Mouse (Mus musculus) kidney, adult 11 months (tissue): Measurements from ENCODE around the gene Npw.

Experiments
- DNase-seq: peaks from one replicate; pipeline ENCODE4 v3.0.0; 2022

Npw gene

DNA sequence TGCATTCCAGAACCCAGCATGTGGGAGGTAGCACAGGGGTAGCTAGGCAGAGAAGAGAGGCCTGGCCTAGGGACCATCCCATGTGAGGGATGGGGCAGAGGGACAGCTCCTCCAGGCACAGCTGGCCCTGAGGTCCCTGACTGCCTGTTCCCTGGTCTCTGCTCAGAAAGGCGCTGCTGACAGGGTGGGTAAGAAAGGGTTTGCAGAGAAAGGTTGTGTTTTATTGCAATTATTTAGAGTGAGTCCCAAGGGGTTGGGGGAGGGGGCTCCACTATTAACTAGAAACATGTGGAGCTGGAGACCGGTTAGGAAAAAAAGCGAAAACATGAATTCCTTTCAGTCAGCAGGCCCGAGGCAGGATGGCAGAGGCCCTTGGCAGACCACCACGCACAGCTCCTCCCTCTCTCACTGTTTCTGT lies 18.7 kb downstream of the Npw start:
- DNase-seq, result no peak

DNA sequence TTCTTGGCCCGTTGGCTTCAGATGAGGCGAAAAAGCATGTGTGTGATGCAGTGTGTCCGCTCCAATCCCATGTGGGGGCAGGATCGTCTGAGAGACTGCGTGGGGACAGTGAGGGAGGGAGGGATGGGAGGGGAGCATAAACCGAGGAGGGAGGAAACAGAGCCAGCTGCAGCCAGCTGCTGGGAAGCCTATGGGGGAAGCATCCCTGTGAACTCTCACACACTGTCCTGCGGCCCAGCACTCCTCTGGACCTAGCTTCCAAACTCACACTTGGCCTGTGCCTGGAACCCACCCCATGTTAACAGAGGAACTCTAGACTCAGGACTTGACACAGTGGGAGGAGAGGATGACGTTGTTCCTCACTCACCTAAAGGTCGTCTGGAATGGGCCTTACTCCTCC lies 19.4 kb downstream of the Npw start:
- peak; percentile 66 for DNase-seq

DNA sequence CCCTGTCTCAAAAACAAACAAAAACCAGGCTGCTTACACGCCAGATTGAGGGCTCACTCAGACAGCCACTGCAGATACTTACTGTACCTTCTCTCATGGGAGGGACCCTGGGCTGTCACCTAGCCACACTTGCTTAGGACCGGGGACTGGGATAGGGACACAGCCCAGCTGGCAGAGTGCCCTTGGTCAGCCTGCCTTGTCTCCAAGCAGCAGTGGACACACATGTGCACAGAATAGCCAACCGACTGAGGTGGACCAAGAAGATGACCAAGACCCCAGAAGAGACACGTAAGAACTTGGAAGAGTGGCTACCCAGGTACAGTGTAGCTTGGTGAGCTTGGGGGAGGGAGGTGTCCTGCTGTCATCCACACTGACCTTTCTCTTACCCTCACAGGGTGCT lies 20.0 kb downstream of the Npw start:
- no peak for DNase-seq

DNA sequence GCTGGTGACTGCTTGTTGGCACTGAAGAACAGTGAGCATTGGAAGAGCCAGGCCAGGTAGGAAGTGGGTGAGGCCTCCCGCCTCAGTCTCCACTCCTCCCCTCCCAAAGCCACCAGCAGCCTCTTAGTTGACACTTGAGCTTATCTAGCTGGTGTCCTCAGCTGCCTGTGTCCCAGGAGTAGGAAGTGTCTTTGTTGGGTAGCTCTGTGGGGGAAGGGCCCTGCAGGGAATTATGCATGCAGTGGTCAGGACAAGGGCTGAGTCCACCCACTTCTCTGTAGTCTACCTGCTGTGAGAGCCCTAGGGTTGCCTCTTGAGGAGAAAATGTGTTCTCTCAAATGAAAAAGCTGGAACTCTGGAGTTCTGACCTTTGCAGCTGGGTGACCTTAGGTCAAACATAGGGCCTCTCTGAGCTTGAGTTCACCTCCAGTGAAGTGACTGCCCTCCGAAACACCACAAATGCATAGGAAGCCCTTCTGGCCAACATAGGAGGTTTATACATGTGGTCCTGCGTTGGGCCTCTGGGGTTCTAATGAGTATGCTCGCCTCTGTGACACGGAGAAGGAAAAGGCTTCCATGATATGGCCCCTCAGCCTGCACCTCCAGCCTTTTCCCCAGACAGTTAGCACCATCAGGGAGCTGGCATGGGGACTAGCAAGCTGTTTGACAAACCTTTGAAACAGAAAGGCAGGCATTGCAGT lies 21.3 kb downstream of the Npw start:
- DNase-seq, result no peak

DNA sequence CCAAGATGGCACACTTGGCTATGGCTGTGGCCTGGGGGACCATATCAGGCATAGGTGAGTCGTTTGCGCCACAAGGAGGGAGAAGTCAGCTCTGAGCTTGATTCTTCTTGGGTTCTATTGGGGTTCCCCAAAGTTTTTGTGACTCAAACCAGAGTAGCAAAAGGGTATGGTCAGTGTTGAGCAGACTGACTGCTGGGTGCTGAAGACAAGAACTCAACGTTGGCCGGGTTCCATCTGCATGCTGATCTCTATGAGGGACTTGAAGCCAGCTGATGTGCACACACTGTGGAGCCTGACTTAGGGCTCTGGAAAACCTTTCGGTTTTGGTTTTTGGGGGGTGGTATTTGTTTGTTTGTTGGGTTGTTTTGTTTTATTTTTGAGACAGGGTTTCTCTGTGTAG lies 22.6 kb downstream of the Npw start:
- no peak for DNase-seq

DNA sequence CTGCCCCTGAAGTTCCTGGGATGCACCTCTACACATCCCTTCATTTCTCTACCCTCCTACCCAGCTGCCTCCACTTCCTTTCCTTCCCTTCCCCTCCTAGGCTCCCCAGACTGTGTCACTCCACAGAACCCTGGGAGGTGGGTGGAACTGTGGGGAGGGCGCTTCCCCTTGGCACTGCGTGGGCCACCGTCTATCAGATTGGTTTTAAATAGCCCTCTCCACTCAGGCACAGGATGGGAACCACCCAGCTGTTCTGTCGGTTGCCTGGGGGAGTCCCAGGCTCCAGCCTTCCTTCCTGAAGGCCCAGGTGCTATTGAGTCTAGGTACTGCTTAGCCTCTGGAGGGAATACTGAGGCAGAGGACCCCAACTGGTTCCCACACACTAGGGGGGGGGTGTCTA lies 23.2 kb downstream of the Npw start:
- DNase-seq, result peak; percentile 56

DNA sequence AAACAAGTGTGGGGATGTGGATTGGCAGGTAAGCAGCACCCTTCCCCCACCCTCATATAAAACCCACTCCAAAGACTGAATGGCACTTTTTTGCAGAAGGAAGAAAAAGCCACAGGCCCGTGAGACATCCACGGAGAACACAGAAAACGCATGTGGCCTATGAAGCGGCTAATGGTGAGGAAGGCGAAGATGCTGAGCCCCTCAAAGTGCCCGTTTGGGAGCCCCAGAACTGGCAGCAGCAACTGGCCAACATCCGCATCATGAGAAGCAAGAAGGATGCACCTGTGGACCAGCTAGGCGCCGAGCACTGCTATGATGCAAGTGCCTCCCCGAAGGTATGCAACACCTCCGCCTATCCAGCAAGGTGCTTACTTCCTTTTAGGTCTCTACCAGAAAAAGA lies 24.4 kb downstream of the Npw start:
- DNase-seq, result no peak

DNA sequence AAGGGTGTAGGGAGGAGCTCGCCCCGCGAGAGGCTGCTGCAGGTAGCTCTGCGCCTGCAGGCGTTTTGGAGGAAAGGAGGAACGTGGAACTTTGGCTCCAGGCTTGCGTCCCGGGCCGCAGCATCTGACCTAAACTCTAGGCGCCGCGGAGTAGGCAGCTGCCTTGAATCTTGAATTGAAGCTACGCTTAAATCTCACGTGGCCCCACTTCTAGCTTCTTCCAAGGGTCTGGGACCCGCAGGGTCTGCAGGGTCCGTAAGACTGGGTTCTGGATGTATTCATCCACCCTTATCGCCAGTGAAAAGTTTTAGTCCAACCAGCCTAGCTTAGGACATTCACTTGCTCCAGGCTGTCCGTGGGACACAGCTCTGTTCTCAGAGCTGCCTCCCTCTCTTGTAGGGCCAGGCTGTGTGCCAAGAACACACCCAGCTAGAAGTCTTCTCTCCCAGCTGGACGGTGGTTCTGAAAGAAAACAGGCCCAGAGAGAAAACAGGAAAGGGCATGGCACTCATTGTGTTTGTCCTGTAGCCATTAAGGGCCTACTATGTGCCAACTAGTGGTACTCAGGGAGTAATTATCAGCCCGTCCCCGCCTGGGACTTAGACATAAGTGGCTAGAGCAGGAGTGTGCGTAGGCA lies 25.3 kb downstream of the Npw start:
- DNase-seq, result peak; percentile 63

DNA sequence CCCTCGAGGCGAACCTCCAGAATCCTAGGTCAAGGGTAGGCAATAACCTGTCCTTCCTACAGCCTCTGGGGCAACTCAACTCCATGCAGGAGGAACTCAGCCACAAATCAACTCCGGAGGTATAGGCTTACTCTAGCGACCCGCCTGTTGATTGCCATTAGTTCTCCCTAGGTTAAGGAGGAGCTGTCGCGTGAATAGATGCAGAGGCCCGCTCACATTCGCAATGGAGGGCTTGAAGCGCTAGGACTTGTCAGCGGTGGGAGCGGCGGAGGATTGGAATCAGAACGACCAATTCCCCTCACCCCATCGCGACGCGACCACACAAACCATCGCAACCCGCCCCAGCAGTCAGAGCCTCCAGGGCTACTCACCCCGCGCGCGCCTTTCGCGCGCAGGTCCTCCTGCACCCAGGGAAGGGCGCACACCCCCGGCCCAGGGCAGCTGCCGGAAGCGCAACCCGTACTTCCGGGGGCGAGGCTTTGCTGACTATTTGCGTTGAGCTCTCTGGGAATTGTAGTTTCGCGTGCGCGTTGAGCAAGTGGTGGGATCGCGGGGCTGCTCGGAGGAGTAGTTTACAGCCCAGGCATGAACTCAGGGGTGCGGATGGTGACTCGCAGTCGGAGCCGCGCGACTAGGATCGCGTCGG lies 26.0 kb downstream of the Npw start, which contains the start of the genes Tsc2 and Nthl1:
Tsc2 (minus strand) TSS at position 464 of the 646 bp plus-strand sequence.
Nthl1 (plus strand) TSS at position 514 of the 646 bp plus-strand sequence.
- peak; percentile 80 for DNase-seq

DNA sequence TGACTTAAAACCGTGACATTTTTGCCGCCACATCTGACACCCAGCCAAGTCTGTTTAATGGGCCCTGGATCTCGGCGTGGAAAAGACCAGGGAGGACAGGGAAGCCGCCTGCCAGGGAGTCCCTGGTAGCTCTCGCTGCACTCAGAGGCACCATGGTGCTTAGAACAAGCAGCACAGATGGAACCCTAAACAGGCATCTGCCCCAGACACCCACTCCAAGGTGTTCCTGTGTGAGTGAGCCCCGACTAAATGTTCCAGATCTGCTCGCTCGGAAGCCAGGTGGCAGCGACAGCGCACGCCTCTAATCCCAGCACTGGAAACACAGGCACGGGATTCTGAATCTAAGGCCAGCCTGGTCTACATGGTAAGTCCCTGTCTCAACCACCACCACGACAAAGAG lies 28.2 kb downstream of the Npw start:
- DNase-seq, result no peak

DNA sequence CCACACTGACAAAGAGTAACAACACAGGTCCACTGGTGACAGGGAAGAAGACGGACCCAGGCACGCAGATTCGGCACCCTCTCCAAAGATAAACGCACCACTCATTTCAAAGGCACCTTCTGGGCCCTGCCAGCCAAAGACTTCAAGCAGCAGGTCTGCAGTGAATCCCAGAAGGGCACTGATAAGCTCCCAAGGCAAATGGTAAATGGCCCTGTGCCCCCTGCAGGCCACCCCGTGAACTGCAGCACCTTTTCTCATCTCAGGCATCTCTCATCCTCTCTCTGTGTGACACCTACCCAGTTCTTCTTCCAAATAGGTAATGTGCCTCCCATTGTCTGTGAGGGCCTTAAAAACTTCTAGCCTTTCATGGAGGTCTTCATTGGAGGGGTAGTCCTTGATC lies 29.6 kb downstream of the Npw start:
- DNase-seq, result peak; percentile 54

DNA sequence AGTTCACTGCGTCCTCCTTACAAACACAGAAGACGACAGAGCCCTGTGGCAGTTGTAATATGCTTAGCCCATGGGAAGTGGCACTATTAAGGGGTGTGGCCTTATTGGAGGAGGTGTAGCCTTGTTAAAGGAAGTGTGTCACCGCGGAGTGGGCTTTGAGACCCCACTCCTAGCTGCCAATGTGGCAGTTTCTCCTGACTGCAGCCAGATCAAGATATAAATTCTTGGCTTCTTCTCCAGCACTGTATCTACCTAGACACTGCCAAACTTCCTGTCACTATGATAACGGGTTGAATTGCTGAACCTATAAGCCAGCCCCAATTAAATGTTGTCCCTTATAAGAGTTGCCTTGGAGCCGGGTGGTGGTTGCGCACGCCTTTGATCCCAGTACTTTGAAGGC lies 32.8 kb downstream of the Npw start:
- DNase-seq, result no peak

DNA sequence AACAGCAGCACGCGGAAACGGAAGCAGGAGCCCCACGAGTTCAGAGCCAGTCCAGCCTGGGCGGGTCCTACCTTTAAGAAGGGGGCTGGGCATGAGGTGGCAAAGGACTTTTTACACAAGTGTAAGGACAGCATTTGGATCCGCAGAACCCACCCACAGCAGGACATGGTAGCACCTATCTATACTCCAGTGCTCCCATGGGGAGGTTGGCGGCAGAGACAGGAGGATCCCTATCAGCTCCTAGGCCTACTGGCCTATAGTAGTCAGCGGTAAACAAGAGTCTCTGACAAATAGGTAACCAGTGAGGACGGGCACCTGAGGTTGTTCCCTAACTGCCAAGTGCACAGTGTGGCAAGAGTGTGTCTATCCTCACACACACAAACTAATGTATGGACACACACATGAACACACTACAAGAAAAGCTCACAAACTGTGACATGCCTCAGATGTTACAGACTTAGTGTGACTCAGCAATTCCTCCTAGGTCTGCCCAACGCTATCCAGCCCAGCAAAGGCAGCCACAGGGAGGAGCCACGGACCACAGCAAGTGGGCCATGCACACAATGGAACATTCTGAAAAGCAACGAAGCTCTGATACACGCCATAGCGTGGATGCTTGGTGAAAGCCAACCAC lies 40.6 kb downstream of the Npw start:
- DNase-seq, result no peak

DNA sequence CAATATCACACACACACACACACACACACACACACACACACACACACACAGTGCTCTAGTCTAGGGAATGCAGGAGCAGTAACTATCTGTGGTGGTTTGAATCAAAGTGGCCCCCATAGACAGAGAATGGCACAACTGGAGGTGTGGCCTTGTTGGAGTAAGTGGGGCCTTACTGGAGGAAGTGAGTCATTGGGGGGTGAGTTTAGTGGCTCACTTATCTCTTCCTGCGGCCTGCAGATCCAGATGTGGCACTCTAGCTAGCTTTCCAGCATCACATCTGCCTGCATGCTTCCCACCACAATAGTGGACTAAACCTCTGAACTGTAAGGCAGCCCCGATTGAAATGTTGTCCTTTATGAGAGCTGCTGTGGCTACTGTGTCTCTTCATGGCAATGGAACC lies 47.5 kb downstream of the Npw start:
- no peak for DNase-seq

DNA sequence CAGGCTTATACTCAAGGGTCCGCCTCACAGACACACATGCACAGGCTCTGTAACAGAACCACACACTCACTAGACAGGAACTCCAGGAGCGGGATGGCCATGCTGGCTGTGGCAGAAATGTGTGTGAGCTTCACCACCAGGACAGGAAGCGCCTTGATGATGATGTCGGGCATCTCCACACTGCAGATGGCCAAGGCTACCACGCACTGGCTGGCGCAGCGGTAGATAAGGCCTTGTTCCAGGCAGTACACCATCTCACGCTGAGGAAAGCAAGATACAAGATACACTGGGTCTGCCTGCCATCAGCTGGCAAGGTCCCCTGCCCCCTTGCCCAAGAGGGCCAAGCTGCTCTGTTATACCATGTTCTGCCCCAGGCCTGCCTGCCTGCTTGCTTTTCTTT lies 49.4 kb downstream of the Npw start:
- no peak for DNase-seq

DNA sequence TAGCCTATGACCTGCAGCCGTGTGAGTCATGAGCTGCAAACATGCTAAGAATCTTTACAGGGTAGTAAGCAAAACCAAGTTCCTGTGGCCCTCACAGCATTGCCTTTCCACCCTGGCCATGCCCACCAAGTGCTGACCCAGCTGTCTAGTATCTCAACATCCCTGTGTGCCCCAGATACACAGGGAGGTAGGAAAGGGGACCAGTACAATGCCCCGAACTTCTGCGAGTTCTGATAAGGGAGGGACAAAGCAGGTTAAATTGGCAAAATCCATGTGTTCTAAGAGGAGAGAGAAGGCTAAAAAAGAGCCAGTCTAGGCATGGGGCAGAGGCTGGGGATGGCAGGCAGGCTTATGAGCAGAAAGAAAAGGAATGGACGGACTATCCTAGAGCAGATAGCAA lies 49.9 kb downstream of the Npw start:
- no peak for DNase-seq
